In the genomic region with DNA sequence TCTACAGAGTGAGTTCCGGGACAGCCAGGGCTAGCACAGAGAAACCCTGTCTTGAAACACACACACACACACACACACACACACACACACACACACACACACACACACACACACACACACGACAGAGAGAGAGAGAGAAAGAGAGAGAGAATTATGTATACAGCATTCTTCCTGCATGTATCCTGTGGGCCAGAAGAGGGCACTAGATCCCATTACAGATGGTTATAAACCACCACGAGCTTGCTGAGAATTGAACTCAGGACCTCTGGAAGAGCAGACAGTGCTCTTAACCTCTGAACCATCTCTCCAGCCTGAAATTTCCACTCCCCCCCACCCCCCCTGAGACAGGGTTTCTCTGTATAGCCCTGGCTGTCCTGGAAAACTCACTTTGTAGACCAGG, we compare ENCODE assay signal across 23 mouse cellular contexts. TPM values are rescaled to one million over a fixed set of nuclear protein-coding genes. Genes with fewer than 3 reads are reported as not detected.
A peak's percentile ranks its signal among the peaks of the same experiment; 100 is the strongest.
DNase-seq lines count a peak whose midpoint lies in the region; ATAC-seq and TF ChIP-seq lines count a peak whose summit lies in the region.
"Not testable (repeated sequence)": the region's sequence is repeated elsewhere in the genome, so short reads cannot be mapped to it uniquely, and the experiment has no call there.
"Had no signal": no experiment of that assay in that cellular context is flagged by ENCODE, and none has a peak within 500 bp of the region (broad histone marks: within the 10 kb centered on the region; RNA-seq: fewer than 3 reads in every experiment).

No protein-coding gene starts in this region.

- H3K36me3 ChIP-seq in MEL (ENCODE audit: control insufficient read depth in 1 of 2, insufficient read depth in 2 of 2, low read length in 2 of 2), result not testable (repeated sequence)
- H3K36me3 ChIP-seq in forebrain, postnatal 0 days (ENCODE audit: insufficient read depth), result peaks cover 29% of the 10 kb centered on the region
- H3K36me3 ChIP-seq in hindbrain, postnatal 0 days (ENCODE audit: insufficient read depth, low read length), result peaks cover 24% of the 10 kb centered on the region
- peaks cover 34% of the 10 kb centered on the region for H3K36me3 ChIP-seq in lung, embryonic 14.5 days (ENCODE audit: insufficient read depth)
- H3K36me3 ChIP-seq in splenic B cell, adult 2 months (ENCODE audit: control insufficient read depth, insufficient read depth, low read length, poor library complexity, severe bottlenecking), result peaks cover 13% of the 10 kb centered on the region

- H3K9me3 ChIP-seq in MEL (replicated peaks; ENCODE audit: insufficient read depth, low read length); forebrain, postnatal 0 days (ENCODE audit: low read length); hindbrain, postnatal 0 days (ENCODE audit: low read length); lung, embryonic 14.5 days (ENCODE audit: low read depth, low read length): not testable (repeated sequence)

- DNase-seq in CD4-positive helper T cell, adult 2 months (ENCODE audit: low read depth, low spot score), result peak; percentile 28
- peak; percentile 65 for DNase-seq in MEL (ENCODE audit: low read depth, low spot score)
- DNase-seq in forebrain, postnatal 0 days; hindbrain, postnatal 0 days (ENCODE audit: low spot score); layer of hippocampus, adult 2 months (ENCODE audit: low spot score in 2 of 2): not testable (repeated sequence)
- peak; percentile 20 for DNase-seq in lung, embryonic 14.5 days
- DNase-seq in splenic B cell, adult 2 months (ENCODE audit: low read depth, low spot score), result peak; percentile 44

- not testable (repeated sequence) for TF ChIP-seq EP300 in MEL (IDR thresholded peaks at IDR 0.05; ENCODE audit: low read depth in 1 of 2, low read length in 2 of 2)

- peak; percentile 37 to 56 (median 44); a peak in 5 of 6 replicates for TF ChIP-seq CTCF in MEL (IDR thresholded peaks at IDR 0.05 in 2 of 3, conservative IDR thresholded peaks at IDR 0.05 in 1 of 3; ENCODE audit: control insufficient read depth in 1 of 3, insufficient read depth in 1 of 3, low read depth in 2 of 3, low read length in 3 of 3, poor library complexity in 1 of 3, severe bottlenecking in 1 of 3)
- peak; percentile 24 for TF ChIP-seq CTCF in forebrain, postnatal 0 days (IDR thresholded peaks at IDR 0.05; ENCODE audit: low read depth)
- TF ChIP-seq CTCF in hindbrain, postnatal 0 days (IDR thresholded peaks at IDR 0.05; ENCODE audit: low read depth), result peak; percentile 9; the same call in 1 of the 2 replicates
- peak; percentile 45 for TF ChIP-seq CTCF in layer of hippocampus, adult 2 months (conservative IDR thresholded peaks at IDR 0.05)
- TF ChIP-seq CTCF in lung, embryonic 14.5 days (IDR thresholded peaks at IDR 0.05; ENCODE audit: low read depth), result peak; percentile 28

- TF ChIP-seq POLR2A in MEL (IDR thresholded peaks at IDR 0.05; ENCODE audit: control insufficient read depth in 1 of 2, insufficient read depth in 1 of 2, low read depth in 1 of 2, low read length in 2 of 2, poor library complexity in 1 of 2), result not testable (repeated sequence)

- H3K27me3 ChIP-seq in MEL (ENCODE audit: control insufficient read depth in 1 of 2, insufficient read depth in 2 of 2, low read length in 2 of 2); forebrain, postnatal 0 days (ENCODE audit: insufficient read depth, low read length); hindbrain, postnatal 0 days (ENCODE audit: insufficient read depth, low read length); lung, embryonic 14.5 days (ENCODE audit: insufficient read depth, low read length); splenic B cell, adult 2 months (ENCODE audit: control insufficient read depth, insufficient read depth, low read length, poor library complexity, severe bottlenecking): not testable (repeated sequence)

- not testable (repeated sequence) for H3K79me2 ChIP-seq in MEL (ENCODE audit: control insufficient read depth, insufficient read depth, low read length, poor library complexity)

- not testable (repeated sequence) for H3K4me1 ChIP-seq in MEL (ENCODE audit: control insufficient read depth in 1 of 2, insufficient read depth in 2 of 2, low read length in 2 of 2); forebrain, postnatal 0 days (ENCODE audit: insufficient read depth); hindbrain, postnatal 0 days (ENCODE audit: insufficient read depth, low read length); lung, embryonic 14.5 days (ENCODE audit: insufficient read depth)

- not testable (repeated sequence) for H3K27ac ChIP-seq in MEL (ENCODE audit: control insufficient read depth, low read depth, low read length); forebrain, postnatal 0 days (ENCODE audit: low read depth, low read length); hindbrain, postnatal 0 days; layer of hippocampus, adult 2 months; lung, embryonic 14.5 days (ENCODE audit: low read depth)

- WGBS in forebrain, postnatal 0 days, result 72% methylated on average over 2 of the region's 3 CpGs
- 82% methylated on average over 2 of the region's 3 CpGs for WGBS in hindbrain, postnatal 0 days
- 63% methylated on average over 3 of the region's 3 CpGs for WGBS in lung, embryonic 14.5 days

- not testable (repeated sequence) for ATAC-seq in forebrain, postnatal 0 days; hindbrain, postnatal 0 days; lung, embryonic 14.5 days (ENCODE audit: insufficient read depth)

- not testable (repeated sequence) for H3K9ac ChIP-seq in MEL (ENCODE audit: control insufficient read depth, low read depth, low read length, poor library complexity, severe bottlenecking); forebrain, postnatal 0 days; hindbrain, postnatal 0 days (replicated peaks; ENCODE audit: low read length); lung, embryonic 14.5 days

- peak; percentile 40 for TF ChIP-seq RAD21 in MEL (IDR thresholded peaks at IDR 0.05; ENCODE audit: low read depth, low read length)

- not testable (repeated sequence) for H3K4me2 ChIP-seq in forebrain, postnatal 0 days (ENCODE audit: low read depth); hindbrain, postnatal 0 days (ENCODE audit: low read depth, low read length); lung, embryonic 14.5 days

- not testable (repeated sequence) for H3K4me3 ChIP-seq in MEL (ENCODE audit: control insufficient read depth in 1 of 2, insufficient read depth in 1 of 2, low read depth in 2 of 2, low read length in 2 of 2); forebrain, postnatal 0 days (ENCODE audit: low read depth, low read length); hindbrain, postnatal 0 days (ENCODE audit: low read length); layer of hippocampus, adult 2 months; lung, embryonic 14.5 days (ENCODE audit: low read depth, low read length)

RNA-seq across cellular contexts. Expression of a gene that starts 27.0 kb away (rescaled TPM):
- 16.6 and 22.2 TPM in 2 replicates for total RNA-seq in MEL (2012; rRNA removed)
- 100 to 1,000 TPM in 1 of 2 experiments, 10 to 100 TPM in 1; 73.9 to 193 TPM for polyA plus RNA-seq in MEL (2012; ENCODE audit: insufficient read depth in 1 of 2, insufficient read length in 2 of 2, low read depth in 1 of 2, low replicate concordance in 2 of 2, missing spikeins in 1 of 2)
- 11.1 and 20.5 TPM in 2 replicates for total RNA-seq in forebrain, postnatal 0 days (2014; rRNA removed)
- polyA plus RNA-seq in forebrain, postnatal 0 days (2015; fragmentation: Nextera tagmentation; extraction: Ambion mirVana), result 9.1 and 10.0 TPM in 2 replicates
- total RNA-seq in hindbrain, postnatal 0 days (2014; rRNA removed), result 18.3 and 18.8 TPM in 2 replicates
- 9.1 and 10.5 TPM in 2 replicates for polyA plus RNA-seq in hindbrain, postnatal 0 days (2015; fragmentation: Nextera tagmentation; extraction: Ambion mirVana)
- 10 to 100 TPM; 64.6 to 65.4 TPM for total RNA-seq in layer of hippocampus, adult 2 months (2021)
- polyA plus RNA-seq in lung, embryonic 14.5 days (2014; fragmentation: Nextera tagmentation; extraction: Ambion mirVana), result 50.4 and 50.5 TPM in 2 replicates

RNA-seq across cellular contexts. Expression of a gene that starts 30.4 kb away (rescaled TPM):
- 0.08 TPM in 1 of 2 replicates, not detected in the other for total RNA-seq in MEL (2012; rRNA removed)
- polyA plus RNA-seq in MEL (2012; ENCODE audit: insufficient read depth in 1 of 2, insufficient read length in 2 of 2, low read depth in 1 of 2, low replicate concordance in 2 of 2, missing spikeins in 1 of 2), result under 1 TPM in 1 of 2 experiments, not detected in 1; 0.22 TPM
- total RNA-seq in forebrain, postnatal 0 days (2014; rRNA removed), result not detected in 2 replicates
- polyA plus RNA-seq in forebrain, postnatal 0 days (2015; fragmentation: Nextera tagmentation; extraction: Ambion mirVana), result 0.21 TPM in 1 of 2 replicates, not detected in the other
- 0.72 TPM in 1 of 2 replicates, not detected in the other for total RNA-seq in hindbrain, postnatal 0 days (2014; rRNA removed)
- 0.11 and 0.15 TPM in 2 replicates for polyA plus RNA-seq in hindbrain, postnatal 0 days (2015; fragmentation: Nextera tagmentation; extraction: Ambion mirVana)
- total RNA-seq in layer of hippocampus, adult 2 months (2021), result not detected
- polyA plus RNA-seq in lung, embryonic 14.5 days (2014; fragmentation: Nextera tagmentation; extraction: Ambion mirVana), result 0.12 and 0.20 TPM in 2 replicates
- total RNA-seq: adrenal gland, adult 18-20 months; adrenal gland, postnatal 25 days; common myeloid progenitor, adult 5-6 weeks; gastrocnemius, postnatal 10 days; heart, postnatal 36 days; layer of hippocampus, adult 8-10 months; layer of hippocampus, postnatal 25 days; left cerebral cortex, postnatal 4 days; megakaryocyte-erythroid progenitor cell, adult 5-6 weeks had no signal
- polyA plus RNA-seq: CD4-positive, CD25-positive, alpha-beta regulatory T cell, adult 4 months; embryonic facial prominence, embryonic 14.5 days; erythroblast, embryonic 14.5 days; forebrain, embryonic 11.5 days; liver, embryonic 13.5 days; stomach, embryonic 14.5 days had no signal

RNA-seq across cellular contexts. Expression of a gene that starts 34.3 kb away (rescaled TPM):
- 1.4 and 2.4 TPM in 2 replicates for total RNA-seq in MEL (2012; rRNA removed)
- polyA plus RNA-seq in MEL (2012; ENCODE audit: insufficient read depth in 1 of 2, insufficient read length in 2 of 2, low read depth in 1 of 2, low replicate concordance in 2 of 2, missing spikeins in 1 of 2), result 1 to 10 TPM in 1 of 2 experiments, not detected in 1; 2.7 TPM
- 20.3 and 22.9 TPM in 2 replicates for total RNA-seq in forebrain, postnatal 0 days (2014; rRNA removed)
- 2.1 and 2.7 TPM in 2 replicates for polyA plus RNA-seq in forebrain, postnatal 0 days (2015; fragmentation: Nextera tagmentation; extraction: Ambion mirVana)
- 39.2 and 39.9 TPM in 2 replicates for total RNA-seq in hindbrain, postnatal 0 days (2014; rRNA removed)
- polyA plus RNA-seq in hindbrain, postnatal 0 days (2015; fragmentation: Nextera tagmentation; extraction: Ambion mirVana), result 4.6 and 4.9 TPM in 2 replicates
- total RNA-seq in layer of hippocampus, adult 2 months (2021), result 100 to 1,000 TPM; 122 to 133 TPM
- polyA plus RNA-seq in lung, embryonic 14.5 days (2014; fragmentation: Nextera tagmentation; extraction: Ambion mirVana), result 2.5 TPM in 2 replicates

RNA-seq across cellular contexts. Expression of a gene that starts 35.5 kb away (rescaled TPM):
- total RNA-seq in MEL (2012; rRNA removed), result not detected in 2 replicates
- polyA plus RNA-seq in MEL (2012; ENCODE audit: insufficient read depth in 1 of 2, insufficient read length in 2 of 2, low read depth in 1 of 2, low replicate concordance in 2 of 2, missing spikeins in 1 of 2), result not detected
- total RNA-seq in forebrain, postnatal 0 days (2014; rRNA removed), result 0.95 and 4.4 TPM in 2 replicates
- 1.4 and 2.1 TPM in 2 replicates for polyA plus RNA-seq in forebrain, postnatal 0 days (2015; fragmentation: Nextera tagmentation; extraction: Ambion mirVana)
- total RNA-seq in hindbrain, postnatal 0 days (2014; rRNA removed), result 0.94 and 4.6 TPM in 2 replicates
- 2.0 and 2.8 TPM in 2 replicates for polyA plus RNA-seq in hindbrain, postnatal 0 days (2015; fragmentation: Nextera tagmentation; extraction: Ambion mirVana)
- 1 to 10 TPM; 1.6 to 2.2 TPM for total RNA-seq in layer of hippocampus, adult 2 months (2021)
- polyA plus RNA-seq in lung, embryonic 14.5 days (2014; fragmentation: Nextera tagmentation; extraction: Ambion mirVana), result 4.4 and 5.3 TPM in 2 replicates
- total RNA-seq: G1E had no signal
- polyA plus RNA-seq: CD4-positive, CD25-positive, alpha-beta regulatory T cell, adult 4 months; erythroblast, embryonic 14.5 days; G1E had no signal

RNA-seq across cellular contexts. Expression of a gene that starts 35.8 kb away (rescaled TPM):
- not detected in 2 replicates for total RNA-seq in MEL (2012; rRNA removed)
- under 1 TPM in 1 of 2 experiments, not detected in 1; 0.10 TPM for polyA plus RNA-seq in MEL (2012; ENCODE audit: insufficient read depth in 1 of 2, insufficient read length in 2 of 2, low read depth in 1 of 2, low replicate concordance in 2 of 2, missing spikeins in 1 of 2)
- 3.3 and 6.7 TPM in 2 replicates for total RNA-seq in forebrain, postnatal 0 days (2014; rRNA removed)
- polyA plus RNA-seq in forebrain, postnatal 0 days (2015; fragmentation: Nextera tagmentation; extraction: Ambion mirVana), result 4.3 and 7.4 TPM in 2 replicates
- total RNA-seq in hindbrain, postnatal 0 days (2014; rRNA removed), result 3.1 and 7.1 TPM in 2 replicates
- 5.0 and 6.0 TPM in 2 replicates for polyA plus RNA-seq in hindbrain, postnatal 0 days (2015; fragmentation: Nextera tagmentation; extraction: Ambion mirVana)
- 1 to 10 TPM; 8.9 to 9.6 TPM for total RNA-seq in layer of hippocampus, adult 2 months (2021)
- 10.0 and 11.6 TPM in 2 replicates for polyA plus RNA-seq in lung, embryonic 14.5 days (2014; fragmentation: Nextera tagmentation; extraction: Ambion mirVana)
- total RNA-seq: common myeloid progenitor, adult 5-6 weeks; G1E had no signal
- polyA plus RNA-seq: G1E had no signal
